Mouse (Mus musculus): ENCODE results near the gene Trim7.
"Not testable (repeated sequence)": the region's sequence is repeated elsewhere in the genome, so short reads cannot be mapped to it uniquely, and the experiment has no call there.

Gene Trim7

GRCm38 (mm10) chr11:48801831-48802772 is 23.8 kb upstream of the Trim7 start:
- no peak for DNase-seq (ENCODE audit: low spot score in 2 of 2)

GRCm38 (mm10) chr11:48803988-48804387 is 22.0 kb upstream of the Trim7 start:
- no peak for DNase-seq (ENCODE audit: low spot score in 2 of 2)

- no peak for DNase-seq (ENCODE audit: low spot score in 2 of 2)
Observed at GRCm38 (mm10) chr11:48804922-48805321, 21.0 kb upstream of the Trim7 start.

GRCm38 (mm10) chr11:48806856-48807562 is 18.9 kb upstream of the Trim7 start:
- DNase-seq (ENCODE audit: low spot score in 2 of 2), result peak; percentile 31 to 42

- DNase-seq (ENCODE audit: low spot score in 2 of 2), result no peak
Observed at GRCm38 (mm10) chr11:48807563-48808303, 18.2 kb upstream of the Trim7 start.

GRCm38 (mm10) chr11:48808304-48808646 is 17.7 kb upstream of the Trim7 start:
- no peak for DNase-seq (ENCODE audit: low spot score in 2 of 2)

- no peak for DNase-seq (ENCODE audit: low spot score in 2 of 2)
Observed at GRCm38 (mm10) chr11:48808737-48809433, 17.1 kb upstream of the Trim7 start.

GRCm38 (mm10) chr11:48809434-48809830 is 16.5 kb upstream of the Trim7 start:
- DNase-seq (ENCODE audit: low spot score in 2 of 2), result no peak

GRCm38 (mm10) chr11:48810142-48810541 is 15.8 kb upstream of the Trim7 start:
- DNase-seq (ENCODE audit: low spot score in 2 of 2), result no peak

- DNase-seq (ENCODE audit: low spot score in 2 of 2), result no peak
Observed at GRCm38 (mm10) chr11:48813782-48814181, 12.2 kb upstream of the Trim7 start.

GRCm38 (mm10) chr11:48815851-48816250 is 10.1 kb upstream of the Trim7 start:
- DNase-seq (ENCODE audit: low spot score in 2 of 2), result no peak

GRCm38 (mm10) chr11:48816281-48816781 is 9.6 kb upstream of the Trim7 start:
- peak; percentile 43 to 45 for DNase-seq (ENCODE audit: low spot score in 2 of 2)

GRCm38 (mm10) chr11:48816800-48817665 is 8.9 kb upstream of the Trim7 start, which contains the start of gene Trim41:
Gene Trim41, minus strand, starts transcription at chr11:48817353.
- peak; percentile 98 for DNase-seq (ENCODE audit: low spot score in 2 of 2)

- no peak for DNase-seq (ENCODE audit: low spot score in 2 of 2)
Observed at GRCm38 (mm10) chr11:48817794-48818193, 8.1 kb upstream of the Trim7 start.

- peak; percentile 69 to 78 for DNase-seq (ENCODE audit: low spot score in 2 of 2)
Observed at GRCm38 (mm10) chr11:48818346-48818745, 7.6 kb upstream of the Trim7 start.

GRCm38 (mm10) chr11:48819614-48820307 is 6.2 kb upstream of the Trim7 start:
- DNase-seq (ENCODE audit: low spot score in 2 of 2), result no peak

- no peak for DNase-seq (ENCODE audit: low spot score in 2 of 2)
Observed at GRCm38 (mm10) chr11:48820308-48820674, 5.6 kb upstream of the Trim7 start.

GRCm38 (mm10) chr11:48821299-48821698 is 4.6 kb upstream of the Trim7 start:
- not testable (repeated sequence) for DNase-seq (ENCODE audit: low spot score in 2 of 2)

GRCm38 (mm10) chr11:48822768-48823512 is 3.0 kb upstream of the Trim7 start:
- no peak for DNase-seq (ENCODE audit: low spot score in 2 of 2)

Data from right cerebral cortex, postnatal 36 days (tissue).